Mouse (Mus musculus) monocyte, adult 59 days (primary cell): Measurements from ENCODE around the gene Abhd12. TPM values are rescaled to one million over a fixed set of nuclear protein-coding genes. Genes with fewer than 3 reads are reported as not detected.

ENCODE experiments used
- total RNA-seq, 2 experiments: library from RNA; stranded (reverse); gene quantifications; one replicate each; pipeline ENCODE4 v1.2.4; 2023

The Abhd12 gene
- total RNA-seq: 100 to 1,000 TPM; 213 to 234 TPM

DNA sequence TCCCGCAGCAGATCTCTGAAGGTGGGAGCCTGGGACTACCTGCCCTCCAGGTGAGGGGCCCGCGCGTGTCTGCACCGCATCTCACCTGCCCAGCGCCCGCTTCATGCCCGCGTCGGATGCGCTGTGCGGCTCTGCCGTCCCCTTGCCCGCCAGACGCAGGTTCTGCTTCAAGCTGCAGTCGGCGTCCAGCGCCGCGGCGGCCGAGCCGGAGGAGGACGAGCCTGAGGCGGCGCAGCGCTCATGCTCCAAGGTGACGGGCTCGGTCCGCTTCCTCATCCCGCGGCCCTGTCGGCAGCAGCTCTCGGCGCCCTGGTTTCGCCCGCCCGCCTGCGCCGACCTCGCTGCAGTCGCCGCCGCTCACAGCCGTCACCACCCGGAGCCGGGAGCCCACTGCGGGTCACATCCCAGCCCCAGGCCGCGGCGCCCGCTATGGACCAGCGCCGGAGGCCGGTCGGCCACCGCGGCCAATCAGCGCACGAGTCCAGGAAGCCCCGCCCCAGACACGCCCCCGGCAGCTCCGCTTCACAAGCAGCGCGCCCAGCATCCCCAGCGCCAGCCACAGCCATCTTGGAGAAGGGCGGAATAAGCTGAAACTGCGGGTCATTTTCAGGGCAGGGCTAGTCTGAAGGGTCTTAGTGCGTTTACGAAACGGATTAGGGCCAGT lies at the start of gene Abhd12:
Gene Abhd12, minus strand, starts transcription at position 470 of the 664 bp plus-strand sequence.

DNA sequence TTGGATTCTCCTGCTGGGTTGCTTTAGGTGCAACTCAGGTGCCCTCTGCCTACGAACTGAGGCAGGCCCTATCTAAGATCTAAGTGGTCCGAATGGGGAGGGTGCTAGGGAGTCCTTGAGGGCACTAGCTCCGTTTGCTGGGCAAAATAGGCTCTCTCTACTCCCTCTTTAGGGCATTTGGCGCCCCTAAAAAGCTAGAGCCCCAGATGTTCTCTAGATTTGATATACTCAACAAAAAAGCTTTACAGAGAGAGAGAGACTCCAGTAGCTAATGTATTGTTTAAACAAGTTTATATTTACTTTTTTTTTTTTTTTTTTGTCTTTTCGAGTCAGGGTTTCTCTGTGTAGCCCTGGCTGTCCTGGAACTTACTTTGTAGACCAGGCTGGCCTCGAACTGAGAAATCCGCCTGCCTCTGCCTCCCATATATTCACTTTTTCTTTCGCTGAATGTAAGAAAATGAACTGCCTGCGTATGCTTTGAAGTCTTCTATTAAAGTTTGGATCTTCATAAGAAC lies 452 bp upstream of the Abhd12 start, which contains the start of gene Gins1:
Gene Gins1, plus strand, starts transcription at position 465 of the 515 bp plus-strand sequence.

DNA sequence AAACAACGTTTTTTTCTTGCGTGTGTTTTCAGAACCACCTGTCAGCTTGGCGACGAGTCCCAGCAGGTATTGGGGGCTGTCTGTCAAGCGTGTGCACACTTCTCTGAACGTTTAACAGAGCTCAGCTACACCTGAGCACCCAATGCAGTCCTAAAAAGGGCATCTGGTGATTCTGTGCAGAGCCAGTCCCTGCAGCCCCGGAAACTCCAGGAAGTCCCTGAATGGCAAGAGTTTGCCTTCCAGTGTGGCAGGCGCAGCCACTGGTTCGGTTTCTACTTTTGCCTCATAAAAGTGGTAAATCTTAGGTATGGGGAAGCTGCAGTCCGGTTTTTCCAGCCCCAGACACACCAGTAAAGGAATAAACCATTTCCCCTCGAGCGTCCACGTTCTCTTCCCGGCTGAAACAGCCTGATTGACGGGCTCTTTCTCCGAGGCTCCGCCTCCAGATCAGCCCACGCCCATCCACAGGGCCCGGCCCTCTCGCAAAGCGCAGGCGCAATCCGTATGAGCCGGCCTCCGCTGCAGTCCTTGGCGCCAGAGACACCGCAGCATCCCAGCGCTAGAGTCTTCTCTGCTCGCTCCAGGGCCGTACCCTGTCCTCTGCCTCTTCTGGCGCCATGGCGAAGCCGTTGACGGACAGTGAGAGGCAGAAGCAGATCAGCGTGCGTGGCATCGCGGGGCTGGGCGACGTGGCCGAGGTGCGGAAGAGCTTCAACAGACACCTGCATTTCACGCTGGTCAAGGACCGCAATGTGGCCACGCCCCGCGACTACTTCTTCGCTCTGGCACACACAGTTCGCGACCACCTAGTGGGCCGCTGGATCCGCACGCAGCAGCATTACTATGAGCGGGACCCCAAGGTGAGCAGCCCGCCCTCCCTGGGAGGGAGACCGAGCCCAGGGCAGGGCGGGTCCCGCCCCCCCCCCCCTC lies 118.0 kb downstream of the Abhd12 start, which contains the start of gene Pygb:
Gene Pygb, plus strand, starts transcription at position 485 of the 930 bp plus-strand sequence.

Other genes with a start within 250 kb of the Abhd12 start
- gene Acss1, start 236.2 kb downstream of the Abhd12 start, total RNA-seq: 10 to 100 TPM; 28.1 to 37.7 TPM
- gene Vsx1, start 215.4 kb downstream of the Abhd12 start, total RNA-seq: not detected
- gene Entpd6, start 155.7 kb downstream of the Abhd12 start, total RNA-seq: 10 to 100 TPM; 17.9 to 18.9 TPM
- 10 to 100 TPM; 42.7 to 47.7 TPM for gene Pygb, start 118.0 kb downstream of the Abhd12 start, total RNA-seq
- 1 to 10 TPM; 3.5 to 5.4 TPM for gene Gins1, start 659 bp upstream of the Abhd12 start, total RNA-seq
- gene Ninl, start 134.6 kb upstream of the Abhd12 start, total RNA-seq: under 1 TPM; 0.33 to 0.58 TPM
- gene Nanp, start 134.7 kb upstream of the Abhd12 start, total RNA-seq: 1 to 10 TPM; 2.9 to 4.9 TPM
- gene Gm14151, start 187.6 kb upstream of the Abhd12 start, total RNA-seq: not detected
- gene Gm14147, start 193.5 kb upstream of the Abhd12 start, total RNA-seq: not detected